Mouse (Mus musculus): ENCODE results near the gene Rpl14.

Gene Rpl14

GRCm38 (mm10) chr9:120603956-120604355 is 32.7 kb downstream of the Rpl14 start:
- no peak for DNase-seq (ENCODE audit: low spot score)

- DNase-seq (ENCODE audit: low spot score): no peak
Observed at GRCm38 (mm10) chr9:120611055-120611454, 39.8 kb downstream of the Rpl14 start.

GRCm38 (mm10) chr9:120614059-120614458 is 42.8 kb downstream of the Rpl14 start:
- no peak for DNase-seq (ENCODE audit: low spot score)

DNA sequence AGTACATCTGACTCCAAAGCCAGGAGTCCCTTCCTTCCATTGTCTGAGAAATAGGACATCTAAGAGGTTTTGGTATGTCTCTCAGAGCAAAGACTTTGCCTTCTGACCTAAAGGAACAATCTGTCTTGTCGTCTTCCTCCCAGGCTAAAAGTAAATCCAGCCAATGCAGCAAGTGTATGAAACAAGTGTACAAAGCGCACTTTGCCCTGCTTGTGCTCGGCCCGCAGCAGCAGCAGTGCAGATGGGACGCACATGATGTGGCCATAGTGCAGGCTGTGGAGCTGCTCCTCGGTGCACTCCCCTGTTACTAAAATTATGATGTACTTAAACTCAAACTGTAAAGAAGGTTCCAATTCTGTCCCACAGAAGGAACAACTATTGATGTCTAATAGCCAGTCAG is 46.9 kb downstream of the Rpl14 start:
- DNase-seq (ENCODE audit: low spot score): no peak

GRCm38 (mm10) chr9:120619347-120619708 is 48.1 kb downstream of the Rpl14 start:
- DNase-seq (ENCODE audit: low spot score): no peak

DNA sequence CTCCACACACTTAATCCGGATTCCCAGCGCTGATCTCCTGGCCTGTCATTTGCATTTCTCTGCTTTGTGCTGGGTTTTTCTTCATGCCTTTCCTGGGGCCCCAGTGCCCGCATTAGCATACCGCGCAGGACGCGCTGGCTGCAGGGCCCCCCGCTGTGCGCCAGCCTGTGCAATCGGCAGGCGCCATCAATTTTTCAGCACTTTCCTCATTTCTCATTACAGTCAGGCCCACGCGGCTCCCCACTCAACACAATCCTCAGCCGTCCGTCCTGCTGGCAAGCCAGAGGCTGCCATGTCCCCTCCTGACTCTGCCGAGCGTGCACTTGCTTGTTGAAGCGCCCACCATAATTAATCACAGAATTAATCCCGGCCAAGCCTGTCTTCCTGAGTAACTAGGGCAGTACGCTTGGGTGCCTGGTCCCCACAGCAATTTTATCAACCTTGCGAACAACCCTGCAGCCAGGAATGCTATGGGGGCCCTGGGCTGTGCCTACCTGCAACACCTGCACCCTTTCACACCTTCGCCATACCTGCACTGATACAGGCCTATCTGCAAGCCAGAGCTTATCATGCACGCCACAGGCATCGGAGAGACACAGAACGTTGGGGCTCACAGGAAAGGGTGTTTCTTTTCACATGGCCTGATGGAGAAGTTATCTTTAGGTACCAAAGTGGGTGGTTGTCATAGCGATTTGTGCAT is 48.6 kb downstream of the Rpl14 start:
- DNase-seq (ENCODE audit: low spot score): no peak

DNA sequence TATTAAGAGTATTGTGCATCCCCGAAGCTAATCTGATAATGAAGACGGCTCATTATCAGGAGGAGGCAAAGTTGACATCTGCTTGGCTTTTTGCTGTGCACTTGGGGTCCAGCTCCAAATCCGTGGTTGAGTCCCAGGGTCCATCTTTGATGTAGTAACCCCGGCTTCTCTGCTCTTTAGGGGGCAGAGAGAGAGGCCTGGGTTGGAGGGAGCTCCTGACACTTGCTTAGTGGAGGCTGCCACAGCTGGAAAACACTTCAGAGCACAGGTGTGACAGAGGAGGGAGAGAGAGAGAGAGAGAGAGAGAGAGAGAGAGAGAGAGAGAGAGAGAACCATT is 49.1 kb downstream of the Rpl14 start:
- no peak for DNase-seq (ENCODE audit: low spot score)

Measured in ovary, postnatal 36 days (tissue).